Mouse (Mus musculus) heart, postnatal 0 days (tissue): Measurements from ENCODE around the gene Pusl1. TPM values are rescaled to one million over a fixed set of nuclear protein-coding genes. Genes with fewer than 3 reads are reported as not detected.

Experiments used
- ATAC-seq: fragments of 200-750 bp; cut with Nextera tagmentation; 2 replicates; pipeline ENCODE4 v1.8.0; 2017; ENCODE audit warnings: low read depth, moderate number of reproducible peaks, moderate library complexity; ENCODE audit not compliant: insufficient read depth
- DNase-seq: peaks from one replicate; pipeline ENCODE4 v3.0.0-alpha.2; 2016; ENCODE audit warnings: low spot score
- H3K27ac ChIP-seq: fragments of 300-500 bp; sonication (generic); 2 replicates; pipeline ENCODE4 v1.5.1; 2014; ENCODE audit warnings: low read depth, mild to moderate bottlenecking
- H3K27me3 ChIP-seq: fragments of 300-500 bp; sonication (generic); 2 replicates; pipeline ENCODE4 v1.6.1; 2014; ENCODE audit warnings: low read length, mixed read lengths; ENCODE audit not compliant: control insufficient read depth, insufficient read depth
- H3K36me3 ChIP-seq: fragments of 300-500 bp; sonication (generic); replicated peaks from 2 replicates; pipeline ENCODE4 v1.6.1; 2014; ENCODE audit warnings: low read length, mixed read lengths; ENCODE audit not compliant: control insufficient read depth, insufficient read depth
- H3K4me1 ChIP-seq: fragments of 300-500 bp; sonication (generic); 2 replicates; pipeline ENCODE4 v1.6.1; 2014; ENCODE audit warnings: antibody characterized with exemption; ENCODE audit not compliant: control insufficient read depth, insufficient read depth
- H3K4me2 ChIP-seq: fragments of 300-500 bp; sonication (generic); 2 replicates; pipeline ENCODE4 v1.6.1; 2014; ENCODE audit warnings: low read depth, mild to moderate bottlenecking, low read length, moderate library complexity
- H3K4me3 ChIP-seq: fragments of 300-500 bp; sonication (generic); 2 replicates; pipeline ENCODE4 v1.5.1; 2014; ENCODE audit warnings: low read depth, low read length
- H3K9ac ChIP-seq: fragments of 300-500 bp; sonication (generic); replicated peaks from 2 replicates; pipeline ENCODE4 v1.6.1; 2014; ENCODE audit warnings: low read depth, low read length, mixed read lengths
- H3K9me3 ChIP-seq: fragments of 300-500 bp; sonication (generic); replicated peaks from 2 replicates; pipeline ENCODE4 v1.6.1; 2016; ENCODE audit warnings: low read length; ENCODE audit not compliant: control insufficient read depth
- CTCF ChIP-seq: IDR thresholded peaks from 2 replicates; pipeline ENCODE4 v1.5.1; 2016; ENCODE audit warnings: antibody characterized with exemption, control low read depth, low read depth
- EP300 ChIP-seq: IDR thresholded peaks from 2 replicates; pipeline ENCODE4 v1.6.1; 2016; ENCODE audit warnings: antibody characterized with exemption, low read depth
- WGBS: fragments of 180-500 bp; shearing (Covaris S2); extraction: QIAGEN DNeasy Blood & Tissue Kit; methylation state at CpG from one replicate; pipeline ENCODE4 v1.1.7; 2014; 5-methylcytosine and 5-hydroxymethylcytosine counted together
- polyA plus RNA-seq: library from polyadenylated mRNA; unstranded; fragments of >200 nt; fragmentation: Nextera tagmentation; extraction: Ambion mirVana; gene quantifications from 2 replicates; pipeline ENCODE4 v1.2.1, GENCODE M21; 2015
- total RNA-seq: library from RNA; depleted of rRNA; stranded (reverse); fragments of >200 nt; gene quantifications from 2 replicates; pipeline ENCODE4 v1.2.3, GENCODE M21; 2014; ENCODE audit warnings: low replicate concordance

Gene Pusl1
- total and polyA plus RNA-seq, 2 experiments from 2014 or later: 22.3 to 33.9 TPM

DNA sequence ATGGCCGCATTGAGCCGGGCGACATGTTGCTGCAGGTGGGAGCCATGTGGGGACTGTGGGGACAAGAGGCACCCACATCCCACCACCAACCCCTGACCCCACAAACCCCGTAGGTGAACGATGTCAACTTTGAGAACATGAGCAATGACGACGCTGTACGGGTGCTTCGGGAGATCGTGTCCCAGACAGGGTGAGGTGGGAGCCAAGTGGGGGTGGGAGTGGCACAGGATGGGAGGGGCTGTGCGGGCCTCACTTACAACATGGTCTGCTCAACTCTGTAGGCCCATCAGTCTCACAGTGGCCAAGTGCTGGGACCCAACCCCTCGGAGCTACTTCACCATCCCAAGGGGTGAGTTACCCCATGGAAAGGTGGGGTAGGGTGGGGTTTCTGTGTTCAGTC lies 36.6 kb downstream of the Pusl1 start:
- ATAC-seq (no peak), DNase-seq (no peak)
- Histone ChIP-seq H3K36me3 (peaks cover 47% of the 10 kb centered on the region), H3K4me3 (no peak overlapping the region), H3K9ac (no peak overlapping the region), H3K9me3 (no peaks in the 10 kb centered on the region), H3K4me1 (no peaks in the 10 kb centered on the region; the same call in 1 of the 2 replicates), H3K27me3 (no peaks in the 10 kb centered on the region), H3K4me2 (no peak overlapping the region), H3K27ac (no peak overlapping the region)
- WGBS: 92% methylated on average over 12 of the region's 12 CpGs
- no peak for TF ChIP-seq CTCF
- no peak for TF ChIP-seq EP300

DNA sequence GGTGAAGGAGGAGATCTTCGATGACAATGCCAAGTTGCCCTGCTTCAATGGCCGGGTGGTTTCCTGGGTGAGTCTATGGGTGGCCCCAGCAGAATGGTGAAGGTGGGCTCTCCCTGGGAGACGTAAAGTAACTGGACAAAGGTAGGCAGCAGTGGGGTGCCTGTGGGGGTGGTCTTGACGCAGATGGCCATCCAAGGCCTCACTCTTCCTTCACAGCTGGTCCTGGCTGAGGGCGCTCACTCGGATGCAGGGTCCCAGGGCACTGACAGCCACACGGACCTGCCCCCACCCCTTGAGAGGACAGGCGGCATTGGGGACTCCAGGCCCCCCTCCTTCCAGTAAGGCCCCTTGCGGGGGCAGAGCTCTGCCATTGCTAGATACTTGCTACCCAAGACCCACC lies 38.2 kb downstream of the Pusl1 start:
- Histone ChIP-seq H3K4me2 (no peak overlapping the region), H3K4me1 (peaks cover 6% of the 10 kb centered on the region), H3K4me3 (no peak overlapping the region), H3K27me3 (no peaks in the 10 kb centered on the region), H3K9ac (no peak overlapping the region), H3K9me3 (no peaks in the 10 kb centered on the region), H3K27ac (no peak overlapping the region), H3K36me3 (peaks cover 41% of the 10 kb centered on the region)
- DNase-seq (no peak), ATAC-seq (no peak)
- WGBS: 84% methylated on average over 9 of the region's 9 CpGs
- TF ChIP-seq CTCF: no peak
- TF ChIP-seq EP300: no peak

- Histone ChIP-seq H3K9me3 (no peaks in the 10 kb centered on the region), H3K27me3 (no peaks in the 10 kb centered on the region), H3K36me3 (peaks cover 29% of the 10 kb centered on the region), H3K27ac (no peak overlapping the region), H3K9ac (no peak overlapping the region), H3K4me3 (no peak overlapping the region), H3K4me2 (no peak overlapping the region), H3K4me1 (peaks cover 12% of the 10 kb centered on the region)
- TF ChIP-seq EP300 (no peak), CTCF (no peak)
- 61% methylated on average over 2 of the region's 2 CpGs for WGBS
- DNase-seq (no peak), ATAC-seq (no peak)
Measured at GRCm38 (mm10) chr4:155851951-155852411, 39.6 kb downstream of the Pusl1 start.

GRCm38 (mm10) chr4:155851368-155851767 lies 40.2 kb downstream of the Pusl1 start:
- no peaks in the 10 kb centered on the region for H3K9me3 ChIP-seq
- WGBS: 88% methylated on average over 3 of the region's 3 CpGs
- no peak overlapping the region for H3K27ac ChIP-seq
- DNase-seq (no peak), ATAC-seq (no peak)
- TF ChIP-seq CTCF (no peak), EP300 (no peak)
- H3K36me3 ChIP-seq: peaks cover 23% of the 10 kb centered on the region
- no peak overlapping the region for H3K4me2 ChIP-seq
- no peaks in the 10 kb centered on the region for H3K27me3 ChIP-seq
- H3K4me3 ChIP-seq: no peak overlapping the region
- H3K4me1 ChIP-seq: peaks cover 16% of the 10 kb centered on the region
- H3K9ac ChIP-seq: no peak overlapping the region

- no peak overlapping the region for H3K27ac ChIP-seq
- H3K36me3 ChIP-seq: peaks cover 8% of the 10 kb centered on the region
- ATAC-seq (no peak), DNase-seq (no peak)
- no peaks in the 10 kb centered on the region for H3K9me3 ChIP-seq
- TF ChIP-seq CTCF (no peak), EP300 (no peak)
- H3K4me2 ChIP-seq: no peak overlapping the region
- WGBS: 81% methylated on average over 3 of the region's 3 CpGs
- H3K4me1 ChIP-seq: peaks cover 16% of the 10 kb centered on the region
- H3K27me3 ChIP-seq: no peaks in the 10 kb centered on the region
- no peak overlapping the region for H3K4me3 ChIP-seq
- H3K9ac ChIP-seq: no peak overlapping the region
Measured at GRCm38 (mm10) chr4:155849792-155850451, 41.7 kb downstream of the Pusl1 start.

- ATAC-seq (no peak), DNase-seq (peak; percentile 2)
- WGBS: 87% methylated on average over 2 of the region's 2 CpGs
- peaks cover 16% of the 10 kb centered on the region for H3K4me1 ChIP-seq
- H3K36me3 ChIP-seq: peaks cover 3% of the 10 kb centered on the region; the same call in 1 of the 2 replicates
- H3K27ac ChIP-seq: no peak overlapping the region
- H3K9ac ChIP-seq: no peak overlapping the region
- TF ChIP-seq EP300 (no peak), CTCF (no peak)
- H3K4me2 ChIP-seq: no peak overlapping the region
- H3K4me3 ChIP-seq: no peak overlapping the region
- no peaks in the 10 kb centered on the region for H3K27me3 ChIP-seq
- H3K9me3 ChIP-seq: no peaks in the 10 kb centered on the region
Measured at GRCm38 (mm10) chr4:155849391-155849790, 42.2 kb downstream of the Pusl1 start.
